In the genomic region with DNA sequence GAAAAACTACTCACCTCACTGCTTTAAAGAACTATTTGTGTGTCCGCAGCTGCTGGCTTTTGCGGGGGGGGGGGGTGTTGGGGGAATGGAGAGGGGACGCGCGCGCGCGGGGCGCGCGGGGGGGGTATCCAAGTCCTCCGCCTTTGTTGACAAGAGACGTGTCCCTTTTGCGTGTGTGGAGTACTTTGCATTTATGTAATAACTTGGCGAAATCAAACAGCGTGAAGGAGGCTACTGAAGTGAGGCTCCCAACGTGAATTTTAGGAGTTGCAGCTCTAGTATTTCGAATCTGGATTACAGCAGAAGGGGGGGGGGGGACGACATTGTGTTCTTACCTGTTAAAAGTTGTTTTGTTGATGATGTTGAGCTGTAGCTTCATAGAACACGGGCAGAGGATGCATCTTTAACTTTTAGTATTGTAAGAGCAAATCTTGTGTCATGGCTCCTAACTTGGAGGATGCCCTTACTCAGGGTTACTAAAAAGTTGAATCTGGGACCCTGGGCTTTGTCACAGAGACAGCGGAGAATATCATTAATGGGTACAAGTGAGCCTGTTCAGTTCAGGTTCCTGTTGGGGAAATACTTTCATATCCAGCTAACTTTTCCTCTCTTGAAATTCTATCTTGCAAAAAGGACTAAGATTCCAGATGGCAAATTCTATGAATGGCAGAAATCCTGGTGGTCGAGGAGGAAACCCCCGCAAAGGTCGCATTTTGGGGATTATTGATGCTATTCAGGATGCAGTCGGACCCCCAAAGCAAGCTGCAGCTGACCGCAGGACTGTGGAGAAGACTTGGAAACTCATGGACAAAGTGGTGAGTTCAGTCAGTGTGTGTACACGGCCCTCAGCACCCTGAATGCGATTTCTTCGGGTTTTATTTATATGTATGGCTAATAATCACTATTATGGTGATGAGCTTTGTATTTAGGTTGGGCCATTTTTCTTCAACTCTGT, we compare ENCODE assay signal across 8 mouse cellular contexts. TPM values are rescaled to one million over a fixed set of nuclear protein-coding genes. Genes with fewer than 3 reads are reported as not detected.
DNase-seq lines count a peak whose midpoint lies in the region; ATAC-seq and TF ChIP-seq lines count a peak whose summit lies in the region.

No protein-coding gene starts in this region.

- peak overlapping the region; percentile 80 for H3K4me3 ChIP-seq in lung, embryonic 14.5 days (ENCODE audit: low read depth, low read length)
- peak overlapping the region; percentile 95 for H3K4me3 ChIP-seq in hindbrain, embryonic 13.5 days
- peak overlapping the region; percentile 88 for H3K4me3 ChIP-seq in midbrain, embryonic 14.5 days (replicated peaks; ENCODE audit: low read depth, low read length)

- H3K9ac ChIP-seq in lung, embryonic 14.5 days: peak overlapping the region; percentile 84
- peak overlapping the region; percentile 95 for H3K9ac ChIP-seq in hindbrain, embryonic 13.5 days
- H3K9ac ChIP-seq in midbrain, embryonic 14.5 days (replicated peaks; ENCODE audit: low read length): peak overlapping the region; percentile 90

- H3K27ac ChIP-seq in lung, embryonic 14.5 days (ENCODE audit: low read depth): peak overlapping the region; percentile 99
- peak overlapping the region; percentile 98 for H3K27ac ChIP-seq in hindbrain, embryonic 13.5 days
- peak overlapping the region; percentile 97 for H3K27ac ChIP-seq in midbrain, embryonic 14.5 days (replicated peaks; ENCODE audit: low read depth, low read length)

- TF ChIP-seq CTCF in lung, embryonic 14.5 days (IDR thresholded peaks at IDR 0.05; ENCODE audit: low read depth): no peak

- peaks cover 7% of the 10 kb centered on the region for H3K4me1 ChIP-seq in lung, embryonic 14.5 days (ENCODE audit: insufficient read depth)
- H3K4me1 ChIP-seq in hindbrain, embryonic 13.5 days (replicated peaks): peaks cover 54% of the 10 kb centered on the region
- peaks cover 32% of the 10 kb centered on the region for H3K4me1 ChIP-seq in midbrain, embryonic 14.5 days (ENCODE audit: control insufficient read depth, insufficient read depth, low read length)

- 13% methylated on average over 29 of the region's 29 CpGs for WGBS in lung, embryonic 14.5 days
- 12% methylated on average over 29 of the region's 29 CpGs for WGBS in hindbrain, embryonic 13.5 days
- WGBS in midbrain, embryonic 14.5 days: 7% methylated on average over 29 of the region's 29 CpGs

- peak overlapping the region; percentile 73 for H3K4me2 ChIP-seq in lung, embryonic 14.5 days
- H3K4me2 ChIP-seq in hindbrain, embryonic 13.5 days: peak overlapping the region; percentile 68
- peak overlapping the region; percentile 53 for H3K4me2 ChIP-seq in midbrain, embryonic 14.5 days (ENCODE audit: low read length)

- no peak for ATAC-seq in lung, embryonic 14.5 days (ENCODE audit: insufficient read depth)
- no peak for ATAC-seq in hindbrain, embryonic 13.5 days (ENCODE audit: low FRiP score)
- no peak for ATAC-seq in midbrain, embryonic 14.5 days (ENCODE audit: low FRiP score, low TSS enrichment)

- H3K9me3 ChIP-seq in lung, embryonic 14.5 days (ENCODE audit: low read depth, low read length): no peaks in the 10 kb centered on the region
- H3K9me3 ChIP-seq in hindbrain, embryonic 13.5 days: no peaks in the 10 kb centered on the region
- no peaks in the 10 kb centered on the region for H3K9me3 ChIP-seq in midbrain, embryonic 14.5 days (ENCODE audit: control insufficient read depth, low read length)

- no peak for DNase-seq in lung, embryonic 14.5 days
- DNase-seq in lung, postnatal 14 days: no peak
- peak; percentile 47 for DNase-seq in embryo, embryonic 11 days
- peak; percentile 62 for DNase-seq in midbrain, embryonic 14.5 days
- DNase-seq in right cerebral cortex, adult 2 months (ENCODE audit: low spot score in 2 of 2): no peak
- no peak for DNase-seq in yolk sac, embryonic 10.5 days (ENCODE audit: low spot score)
- DNase-seq in spleen, postnatal 10 days (ENCODE audit: low spot score in 2 of 2): no peak

- peaks cover 29% of the 10 kb centered on the region for H3K36me3 ChIP-seq in lung, embryonic 14.5 days (ENCODE audit: insufficient read depth)
- H3K36me3 ChIP-seq in hindbrain, embryonic 13.5 days: peaks cover 15% of the 10 kb centered on the region
- no peaks in the 10 kb centered on the region for H3K36me3 ChIP-seq in midbrain, embryonic 14.5 days (ENCODE audit: control insufficient read depth, insufficient read depth, low read length)

- H3K27me3 ChIP-seq in lung, embryonic 14.5 days (ENCODE audit: insufficient read depth, low read length): no peaks in the 10 kb centered on the region
- H3K27me3 ChIP-seq in hindbrain, embryonic 13.5 days: no peaks in the 10 kb centered on the region
- H3K27me3 ChIP-seq in midbrain, embryonic 14.5 days (ENCODE audit: control insufficient read depth, insufficient read depth, low read length): no peaks in the 10 kb centered on the region

RNA-seq across cellular contexts. Expression of a gene that starts 1.6 kb away (rescaled TPM):
- polyA plus RNA-seq in lung, embryonic 14.5 days (2014; fragmentation: Nextera tagmentation; extraction: Ambion mirVana): 19.8 and 21.8 TPM in 2 replicates
- polyA plus RNA-seq in hindbrain, embryonic 13.5 days (2015; fragmentation: Nextera tagmentation; extraction: Ambion mirVana): 19.6 and 21.5 TPM in 2 replicates
- polyA plus RNA-seq in midbrain, embryonic 14.5 days (2014; fragmentation: Nextera tagmentation; extraction: Ambion mirVana): 12.7 and 19.4 TPM in 2 replicates

Comparison
In these comparisons a context has a peak if more than half of its experiments do, and no peak if none do; other contexts are left out.
1. DNase-seq: peak in embryo, embryonic 11 days (single experiment) and midbrain, embryonic 14.5 days (single experiment); none in lung, embryonic 14.5 days (single experiment), lung, postnatal 14 days (single experiment), right cerebral cortex, adult 2 months (0 of 2), yolk sac, embryonic 10.5 days (single experiment) and spleen, postnatal 10 days (0 of 2).
2. Peak in every context shown above with its lines, with median percentiles within 50 percentile points of each other: H3K27ac ChIP-seq, H3K4me2 ChIP-seq, H3K4me3 ChIP-seq and H3K9ac ChIP-seq.